Mouse (Mus musculus) ovary, adult 18-20 months (tissue): Measurements from ENCODE around the gene Mbtd1.
A peak's percentile ranks its signal among the peaks of the same experiment; 100 is the strongest.

Source experiments
- DNase-seq: peaks from one replicate; pipeline ENCODE4 v3.0.0; 2022; ENCODE audit warnings: low spot score, mixed read lengths

Mbtd1 gene

DNA sequence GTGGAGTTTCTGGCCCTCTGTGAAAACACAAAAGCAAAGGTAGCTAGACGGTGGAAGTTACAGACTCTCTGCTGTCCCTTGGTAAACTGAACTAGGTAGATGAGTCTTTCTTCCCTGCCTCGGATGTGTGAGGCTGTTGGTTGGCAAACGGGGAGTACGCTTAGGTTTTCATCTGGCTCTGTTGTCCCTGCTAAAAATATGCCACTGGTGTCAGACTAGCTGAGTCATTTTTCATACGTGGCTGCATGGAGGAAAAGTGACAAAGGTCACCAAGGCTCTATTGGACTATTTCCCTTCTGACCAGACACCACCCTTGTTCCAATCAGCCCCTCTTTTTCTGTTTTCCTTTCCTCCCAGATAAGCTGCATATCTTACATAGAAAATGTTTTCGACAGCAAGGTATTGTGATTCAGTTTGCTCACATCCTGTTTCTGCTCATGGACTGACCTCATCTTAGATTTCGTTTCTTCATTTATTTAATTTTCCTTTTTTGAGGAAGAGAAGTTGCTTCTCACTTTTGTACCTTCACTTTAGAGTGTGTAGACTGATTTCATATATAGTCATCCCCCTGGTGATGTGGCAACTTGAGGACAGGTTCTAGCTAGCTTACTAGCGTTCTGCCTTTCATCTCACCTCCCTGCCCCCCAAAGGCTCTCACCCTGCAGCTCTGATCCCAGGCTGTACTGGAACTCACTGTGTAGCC, 102.1 kb downstream of the Mbtd1 start:
- DNase-seq, result no peak

DNA sequence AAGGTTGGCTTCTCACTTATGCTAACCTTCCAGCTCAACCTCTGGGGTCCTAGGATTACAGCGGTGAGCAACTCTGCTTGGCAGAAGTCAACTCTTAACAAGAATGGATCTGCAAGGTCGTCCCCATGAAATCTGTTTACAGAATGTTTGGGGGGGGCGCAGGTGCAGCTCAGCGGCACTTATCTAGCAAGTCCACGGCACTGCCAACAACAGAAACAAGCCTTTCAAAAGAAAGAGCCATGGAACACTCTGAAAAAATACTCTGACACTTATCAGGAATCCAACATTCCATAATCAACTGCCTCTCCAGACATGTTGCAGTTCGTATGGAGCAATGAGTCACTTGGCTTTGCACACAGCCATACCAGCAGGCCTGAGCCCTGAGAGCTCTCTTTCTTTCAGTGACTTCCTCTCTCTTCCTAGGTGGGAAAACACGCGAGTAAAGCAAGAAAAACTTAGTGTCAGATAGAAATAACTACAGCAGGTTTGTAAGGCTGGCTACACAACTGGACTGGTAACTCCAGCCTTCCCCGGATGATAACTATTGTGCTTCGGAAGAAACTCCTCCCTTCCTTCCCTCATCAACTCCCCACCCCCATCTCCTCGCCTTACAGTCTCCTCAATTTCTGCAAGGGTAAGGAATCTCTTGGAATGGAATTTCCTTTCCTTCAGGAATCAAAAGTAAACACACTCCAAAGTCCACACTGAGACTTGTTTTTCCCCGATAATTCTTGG, 102.8 kb downstream of the Mbtd1 start:
- no peak for DNase-seq

DNA sequence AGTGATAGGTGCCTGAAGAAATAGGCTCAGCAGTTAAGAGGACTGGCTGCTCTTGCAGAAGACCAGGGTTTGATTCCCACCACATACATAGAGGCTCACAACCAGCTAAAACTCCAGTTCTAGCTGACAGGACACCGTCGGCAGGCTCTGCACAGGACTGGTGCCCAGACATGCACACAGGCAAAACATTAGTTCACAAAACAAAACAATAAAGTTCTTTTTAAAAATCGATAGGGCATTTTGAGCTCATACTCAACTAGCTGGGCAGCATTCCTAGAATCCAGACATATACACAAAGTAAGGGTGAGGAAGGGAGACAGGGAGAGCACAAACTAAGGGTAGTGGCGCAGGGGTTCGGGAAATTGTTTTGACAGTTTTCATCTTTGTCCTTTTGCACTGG, 108.9 kb downstream of the Mbtd1 start:
- no peak for DNase-seq

DNA sequence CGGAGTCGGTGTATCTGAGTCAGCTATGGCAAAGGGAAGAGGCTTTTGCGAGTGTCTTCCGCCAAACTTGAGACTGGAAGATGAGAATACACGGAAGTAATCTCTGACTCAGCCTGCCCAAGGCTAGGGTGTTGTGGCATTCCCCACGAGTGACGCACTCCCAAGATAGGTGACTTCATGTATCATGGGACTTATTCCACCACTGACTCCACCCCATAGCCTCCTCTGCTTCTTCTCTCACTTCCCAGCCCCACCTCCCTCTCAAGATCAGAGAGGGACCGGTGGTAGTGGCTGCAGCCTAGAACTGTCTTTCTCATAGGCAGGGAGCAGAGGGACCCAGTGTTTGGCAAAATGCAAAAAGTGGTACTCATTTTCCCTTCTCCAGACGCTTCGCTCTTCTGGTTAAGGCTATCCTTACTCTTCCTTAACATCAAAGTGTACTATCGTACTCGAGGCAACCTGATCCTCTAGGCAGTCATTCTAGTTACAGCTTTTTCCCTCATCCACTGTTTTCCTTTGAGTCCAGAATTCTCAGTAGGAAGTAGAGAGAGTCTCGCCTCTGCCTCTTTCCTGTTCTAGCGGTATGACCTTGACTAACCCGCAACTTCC, 109.6 kb downstream of the Mbtd1 start:
- DNase-seq, result peak; percentile 87

DNA sequence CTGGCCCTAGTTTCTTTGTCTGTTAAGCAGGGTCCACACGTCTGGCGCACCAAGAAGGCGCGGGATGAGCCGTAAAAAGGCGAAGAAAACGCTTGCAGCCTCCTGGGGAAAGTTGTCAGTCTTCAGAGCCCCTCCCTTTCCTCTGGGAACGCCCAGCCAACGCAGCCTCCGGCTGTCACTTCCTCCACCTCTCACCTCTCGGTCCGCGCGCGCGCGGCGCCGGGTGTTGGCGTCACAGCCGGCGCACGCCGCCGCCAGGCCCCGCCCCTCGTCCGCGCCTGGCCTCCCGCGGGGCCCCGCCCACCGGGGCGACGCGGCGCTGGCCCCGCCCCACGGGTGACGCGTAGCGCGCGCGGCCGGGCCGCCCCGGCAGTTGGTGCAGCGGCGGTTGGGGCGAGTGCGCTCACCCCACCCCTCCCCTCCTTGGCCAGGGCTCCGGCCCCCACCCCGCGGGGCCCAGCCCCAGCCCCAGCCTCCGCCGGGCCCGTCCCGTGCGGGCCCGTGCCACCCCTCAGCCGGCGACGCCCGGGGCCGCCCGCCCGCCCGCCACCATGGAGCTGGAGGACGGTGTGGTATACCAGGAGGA, 110.2 kb downstream of the Mbtd1 start, which contains the start of gene Spag9:
TSS of gene Spag9 (plus strand) at position 372 of the 586 bp plus-strand sequence.
- peak; percentile 91 for DNase-seq
